Mouse (Mus musculus): ENCODE data around the gene Grik5.

- no peak for TF ChIP-seq CTCF (IDR thresholded peaks at IDR 0.05; ENCODE audit: low read depth)
- TF ChIP-seq EP300 (IDR thresholded peaks at IDR 0.05; ENCODE audit: low read depth) = no peak
Measured at GRCm38 (mm10) chr7:24973902-24974301, 98.2 kb downstream of the Grik5 start.

All from liver, postnatal 0 days (tissue).